Mouse (Mus musculus) CH12.LX (cell line): ENCODE results near the gene Ppm1l. TPM values are rescaled to one million over a fixed set of nuclear protein-coding genes. Genes with fewer than 3 reads are reported as not detected.

Source experiments
- DNase-seq: peaks from one replicate; pipeline ENCODE4 v3.0.0-alpha.2; 2013; ENCODE audit errors: extremely low read depth
- H3K27ac ChIP-seq: 2 replicates; pipeline ENCODE4 v1.5.1; 2012; ENCODE audit warnings: low read depth, mild to moderate bottlenecking, control low read depth, moderate library complexity; ENCODE audit not compliant: insufficient read depth
- H3K27me3 ChIP-seq: replicated peaks from 2 replicates; pipeline ENCODE3; 2012; ENCODE audit warnings: inconsistent platforms
- H3K36me3 ChIP-seq, 2 experiments: replicated peaks in 1 of 2; 2 replicates each; pipeline versions ENCODE3 to v1.6.1; 2012; ENCODE audit warnings: inconsistent platforms in 1 of 2, low read length in 1 of 2, mild to moderate bottlenecking in 1 of 2, mixed read lengths in 1 of 2, moderate library complexity in 1 of 2; ENCODE audit not compliant: control insufficient read depth in 1 of 2, insufficient read depth in 1 of 2
- H3K4me1 ChIP-seq, 2 experiments: 2 replicates each; pipeline ENCODE4 v1.6.1; 2012; ENCODE audit warnings: inconsistent platforms in 1 of 2, moderate library complexity in 1 of 2; ENCODE audit not compliant: insufficient read depth in 2 of 2, control insufficient read depth in 1 of 2
- H3K4me2 ChIP-seq: 2 replicates; pipeline ENCODE4 v1.6.1; 2012; ENCODE audit warnings: low read depth, mild to moderate bottlenecking, control low read depth; ENCODE audit not compliant: poor library complexity, insufficient read depth, severe bottlenecking
- H3K4me3 ChIP-seq, 3 experiments: fragments of 150-350 bp in 1 of 3; sonication (generic) in 1 of 3; replicated peaks in 1 of 3; 2 replicates each; pipeline versions ENCODE3 to v1.5.1; 2011 to 2012; ENCODE audit warnings: low read depth in 2 of 3, low read length in 2 of 3, mild to moderate bottlenecking in 2 of 3, moderate library complexity in 2 of 3, control low read depth in 1 of 3, improper control_type of control experiment in 1 of 3, inconsistent platforms in 1 of 3, mixed read lengths in 1 of 3; ENCODE audit not compliant: poor library complexity in 1 of 3
- H3K79me2 ChIP-seq: replicated peaks from 2 replicates; pipeline ENCODE4 v1.6.1; 2012; ENCODE audit warnings: mild to moderate bottlenecking, moderate library complexity; ENCODE audit not compliant: control insufficient read depth, poor library complexity, insufficient read depth, severe bottlenecking; ENCODE audit errors: extremely low read depth
- H3K9ac ChIP-seq: 2 replicates; pipeline ENCODE4 v1.6.1; 2012; ENCODE audit warnings: low read depth, mild to moderate bottlenecking, control low read depth, moderate library complexity; ENCODE audit not compliant: insufficient read depth
- H3K9me3 ChIP-seq: replicated peaks from 2 replicates; pipeline ENCODE3; 2012; ENCODE audit warnings: low read length, inconsistent platforms, mixed read lengths
- BHLHE40 ChIP-seq: IDR thresholded peaks from 2 replicates; pipeline ENCODE4 v1.6.1; 2011; ENCODE audit warnings: mild to moderate bottlenecking, low read depth, low read length, improper control_type of control experiment
- CHD1 ChIP-seq: IDR thresholded peaks from 2 replicates; pipeline ENCODE4 v1.6.1; 2012; ENCODE audit warnings: low read depth, low read length, improper control_type of control experiment, inconsistent platforms
- CHD2 ChIP-seq: IDR thresholded peaks from 2 replicates; pipeline ENCODE4 v1.6.1; 2011; ENCODE audit warnings: low read length, improper control_type of control experiment
- CTCF ChIP-seq, 2 experiments: IDR thresholded peaks in 1 of 2; conservative IDR thresholded peaks in 1 of 2; 2 replicates each; pipeline ENCODE4 v1.5.1; 2011 to 2012; ENCODE audit warnings: low read depth in 2 of 2, low read length in 2 of 2, improper control_type of control experiment in 1 of 2, inconsistent platforms in 1 of 2, mild to moderate bottlenecking in 1 of 2, moderate library complexity in 1 of 2
- ETS1 ChIP-seq: conservative IDR thresholded peaks from 2 replicates; pipeline ENCODE4 v1.6.1; 2012; ENCODE audit warnings: low read depth, mild to moderate bottlenecking, inconsistent platforms, low read length, improper control_type of control experiment, moderate library complexity
- GABPA ChIP-seq: IDR thresholded peaks from 2 replicates; pipeline ENCODE4 v1.6.1; 2012; ENCODE audit warnings: low read depth, low read length, improper control_type of control experiment, inconsistent platforms; ENCODE audit not compliant: insufficient replicate concordance
- HCFC1 ChIP-seq: IDR thresholded peaks from 2 replicates; pipeline ENCODE4 v1.6.1; 2012; ENCODE audit warnings: low read depth, mild to moderate bottlenecking, inconsistent platforms, low read length, improper control_type of control experiment
- IRF4 ChIP-seq: IDR thresholded peaks from 2 replicates; pipeline ENCODE4 v1.6.1; 2014; ENCODE audit warnings: low read depth, mild to moderate bottlenecking, inconsistent platforms, low read length, improper control_type of control experiment
- JUN ChIP-seq: IDR thresholded peaks from 2 replicates; pipeline ENCODE4 v1.6.1; 2011; ENCODE audit warnings: low read depth, mild to moderate bottlenecking, low read length, improper control_type of control experiment, moderate library complexity; ENCODE audit not compliant: insufficient read depth
- JUND ChIP-seq: conservative IDR thresholded peaks from 2 replicates; pipeline ENCODE4 v1.6.1; 2011; ENCODE audit warnings: low read depth, low read length, improper control_type of control experiment
- KAT2A ChIP-seq: IDR thresholded peaks from 2 replicates; pipeline ENCODE4 v1.6.1; 2012; ENCODE audit warnings: low read length, improper control_type of control experiment, inconsistent platforms; ENCODE audit not compliant: insufficient replicate concordance
- MAFK ChIP-seq: IDR thresholded peaks from 2 replicates; pipeline ENCODE4 v1.6.1; 2011; ENCODE audit warnings: low read length, improper control_type of control experiment; ENCODE audit not compliant: insufficient replicate concordance
- MAX ChIP-seq: IDR thresholded peaks from 2 replicates; pipeline ENCODE4 v1.6.1; 2011; ENCODE audit warnings: low read length, improper control_type of control experiment
- MEF2A ChIP-seq: IDR thresholded peaks from 2 replicates; pipeline ENCODE4 v1.6.1; 2014; ENCODE audit warnings: low read depth, mild to moderate bottlenecking, inconsistent platforms, low read length, improper control_type of control experiment, borderline replicate concordance
- MXI1 ChIP-seq: IDR thresholded peaks from 2 replicates; pipeline ENCODE4 v1.6.1; 2011; ENCODE audit warnings: mild to moderate bottlenecking, low read depth, low read length, improper control_type of control experiment
- MYC ChIP-seq: IDR thresholded peaks from 2 replicates; pipeline ENCODE4 v1.6.1; 2011; ENCODE audit warnings: low read depth, mild to moderate bottlenecking, improper control_type of control experiment, low read length
- NRF1 ChIP-seq: IDR thresholded peaks from 2 replicates; pipeline ENCODE4 v1.6.1; 2014; ENCODE audit warnings: low read depth, mild to moderate bottlenecking, inconsistent platforms, low read length, improper control_type of control experiment, moderate library complexity
- RCOR1 ChIP-seq: conservative IDR thresholded peaks from 2 replicates; pipeline ENCODE4 v1.6.1; 2012; ENCODE audit warnings: low read depth, mild to moderate bottlenecking, inconsistent platforms, low read length, improper control_type of control experiment
- SIN3A ChIP-seq: IDR thresholded peaks from 2 replicates; pipeline ENCODE4 v1.6.1; 2012; ENCODE audit warnings: low read length, improper control_type of control experiment, inconsistent platforms
- USF1 ChIP-seq: IDR thresholded peaks from 2 replicates; pipeline ENCODE4 v1.6.1; 2014; ENCODE audit warnings: low read depth, mild to moderate bottlenecking, inconsistent platforms, low read length, improper control_type of control experiment
- ZC3H11A ChIP-seq: IDR thresholded peaks from 2 replicates; pipeline ENCODE4 v1.6.1; 2012; ENCODE audit warnings: low read depth, mild to moderate bottlenecking, inconsistent platforms, low read length, improper control_type of control experiment
- ZKSCAN1 ChIP-seq: IDR thresholded peaks from 2 replicates; pipeline ENCODE4 v1.6.1; 2012; ENCODE audit warnings: low read depth, inconsistent platforms, low read length, improper control_type of control experiment, borderline replicate concordance
- ZNF384 ChIP-seq: IDR thresholded peaks from 2 replicates; pipeline ENCODE4 v1.6.1; 2012; ENCODE audit warnings: low read depth, low read length, improper control_type of control experiment, inconsistent platforms
- dilution Hi-C: fragments of 300-500 bp; cut with MboI; formaldehyde crosslinking; loops from 2 replicates; pipeline ENCODE4 v1.14.3; 2020; ENCODE audit warnings: low sequenced_read_pairs; ENCODE audit not compliant: extremely low pct_unique_long_range_greater_than_20kb, extremely low pct_ligation_motif_present
- in situ Hi-C: fragments of 300-500 bp; cut with MboI; formaldehyde crosslinking; loops from 3 replicates; pipeline ENCODE4 v1.14.3; 2019; ENCODE audit warnings: low sequenced_read_pairs, low pct_ligation_motif_present, low pct_unique_long_range_greater_than_20kb, mixed read lengths
- polyA plus RNA-seq: library from polyadenylated mRNA; unstranded; fragments of >175 nt; gene quantifications from 2 replicates; pipeline ENCODE4 v1.2.1, GENCODE M21; 2012; ENCODE audit warnings: low read depth; ENCODE audit not compliant: insufficient read length
- total RNA-seq, 2 experiments: library from RNA; depleted of rRNA; stranded (reverse); fragments of 300-350 nt in 1 of 2; fragments of >200 nt in 1 of 2; gene quantifications; 2 replicates each; pipeline ENCODE4 v1.2.3; 2012 to 2014

The Ppm1l gene
- total and polyA plus RNA-seq, 3 experiments: 0.68 to 2.4 (median 1.7) TPM

DNA sequence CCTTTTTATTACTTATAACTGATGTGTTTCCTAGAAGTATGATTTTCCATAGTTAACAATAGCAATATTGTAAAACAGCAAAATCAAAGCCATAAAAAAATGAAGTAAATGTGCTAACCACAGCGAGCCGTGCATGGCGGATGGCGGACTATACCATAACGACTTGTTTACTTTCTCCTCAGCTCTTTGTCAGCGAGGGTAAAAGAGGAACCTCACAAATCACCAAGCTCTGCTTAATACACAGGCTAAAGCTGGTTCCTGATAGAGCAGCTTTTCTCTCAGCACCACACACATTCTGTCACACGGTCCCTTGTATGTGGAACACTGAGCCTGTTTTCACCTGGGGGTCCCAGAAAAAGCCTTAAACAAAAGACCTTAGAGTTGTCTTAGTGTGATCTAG is 188.4 kb downstream of the Ppm1l start:
- in situ Hi-C loops: no loop called here

DNA sequence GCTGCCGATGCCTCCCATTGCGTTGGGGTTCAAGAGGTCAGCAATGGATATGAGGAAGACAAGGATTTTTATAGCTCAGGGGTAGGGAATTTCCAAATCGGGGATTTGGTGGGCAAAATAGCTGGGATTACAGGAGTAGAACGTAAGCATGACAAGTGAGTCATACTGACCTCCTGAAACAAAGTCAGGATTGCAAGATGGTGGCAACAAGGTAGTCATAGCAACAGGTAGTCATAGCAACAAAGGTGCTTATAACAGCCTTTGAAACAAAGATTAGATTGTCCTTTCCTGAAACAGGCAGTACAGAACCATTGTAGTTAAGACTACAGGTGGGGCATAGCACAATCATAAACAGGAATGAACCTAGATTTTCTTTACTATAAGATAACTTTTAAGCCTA is 189.7 kb downstream of the Ppm1l start:
- Histone ChIP-seq H3K4me3 (no peak overlapping the region), H3K4me1 (no peaks in the 10 kb centered on the region), H3K27me3 (no peaks in the 10 kb centered on the region), H3K79me2 (no peaks in the 10 kb centered on the region)
- dilution Hi-C loops: no loop called here
- no peak for DNase-seq
- in situ Hi-C loops: no loop called here
- peak; percentile 87 for TF ChIP-seq MXI1
- no peak for TF ChIP-seq SIN3A
- TF ChIP-seq, all 38 proteins: peak for 1
- no peaks in the 10 kb centered on the region for H3K9me3 ChIP-seq
- no peak overlapping the region for H3K27ac ChIP-seq
- H3K4me2 ChIP-seq: no peak overlapping the region
- no peaks in the 10 kb centered on the region for H3K36me3 ChIP-seq
- no peak overlapping the region for H3K9ac ChIP-seq

More for the DNA sequence above, 188.4 kb downstream of the Ppm1l start:
- Histone ChIP-seq H3K4me2 (no peak overlapping the region), H3K9ac (no peak overlapping the region), H3K4me3 (no peak overlapping the region), H3K36me3 (no peaks in the 10 kb centered on the region), H3K27ac (no peak overlapping the region), H3K27me3 (no peaks in the 10 kb centered on the region), H3K9me3 (no peaks in the 10 kb centered on the region), H3K4me1 (no peaks in the 10 kb centered on the region), H3K79me2 (no peaks in the 10 kb centered on the region)
- dilution Hi-C loops: no loop called here
- no peak for TF ChIP-seq NRF1
- TF ChIP-seq ZC3H11A: no peak
- TF ChIP-seq MAX: no peak
- TF ChIP-seq MAFK: no peak
- no peak for TF ChIP-seq ETS1
- DNase-seq: no peak

DNA sequence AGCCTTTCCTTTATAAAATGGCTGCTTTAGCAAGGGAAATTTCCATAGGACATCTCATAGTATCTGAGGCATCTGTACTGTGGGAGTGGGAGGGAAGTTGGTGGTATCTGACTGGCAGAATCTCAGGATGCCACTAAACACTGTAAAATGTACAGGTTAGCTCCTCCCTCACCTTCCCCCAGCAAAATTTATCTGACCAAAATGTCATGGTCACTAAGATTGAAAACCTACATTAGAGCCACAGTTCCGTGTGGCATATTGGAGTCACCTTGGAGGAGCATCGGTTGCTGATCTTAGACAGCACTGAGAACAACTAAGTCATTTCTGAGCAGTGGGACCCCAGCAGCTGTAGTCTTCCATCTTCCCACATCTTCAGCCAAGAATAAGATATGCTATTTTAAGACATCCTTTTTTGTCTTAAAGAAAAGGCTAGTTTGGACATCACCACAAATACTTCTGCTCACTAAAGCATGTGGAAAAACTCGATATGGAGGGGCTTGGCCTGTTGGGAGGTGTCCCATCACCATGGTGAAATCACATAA is 192.8 kb downstream of the Ppm1l start:
- H3K4me3 ChIP-seq: no peak overlapping the region
- no peak overlapping the region for H3K4me2 ChIP-seq
- dilution Hi-C loops (no loop called here), in situ Hi-C loops (no loop called here)
- H3K79me2 ChIP-seq: no peaks in the 10 kb centered on the region
- H3K9ac ChIP-seq: no peak overlapping the region
- DNase-seq: no peak
- no peak for TF ChIP-seq CHD2
- TF ChIP-seq BHLHE40: no peak
- TF ChIP-seq ETS1: no peak
- no peak for TF ChIP-seq JUN
- TF ChIP-seq CHD1: no peak
- no peak for TF ChIP-seq ZNF384
- no peak for TF ChIP-seq GABPA
- no peak for TF ChIP-seq RCOR1
- TF ChIP-seq MYC: no peak
- TF ChIP-seq HCFC1: no peak
- no peak for TF ChIP-seq JUND
- no peak for TF ChIP-seq MEF2A
- no peak for TF ChIP-seq KAT2A
- TF ChIP-seq CTCF (conservative IDR thresholded peaks at IDR 0.05 in 1 of 2, IDR thresholded peaks at IDR 0.05 in 1 of 2; ENCODE audit: low read depth in 2 of 2, low read length in 2 of 2): no peak
- no peak for TF ChIP-seq MAX
- TF ChIP-seq IRF4: no peak
- TF ChIP-seq USF1: no peak
- TF ChIP-seq ZKSCAN1: no peak
- H3K36me3 ChIP-seq: no peaks in the 10 kb centered on the region
- no peaks in the 10 kb centered on the region for H3K4me1 ChIP-seq
- no peaks in the 10 kb centered on the region for H3K27me3 ChIP-seq
- H3K9me3 ChIP-seq: no peaks in the 10 kb centered on the region
- H3K27ac ChIP-seq: no peak overlapping the region
